Mouse (Mus musculus) embryonic facial prominence, embryonic 12.5 days (tissue): ENCODE measurements around the gene Ccdc85c. TPM values are rescaled to one million over a fixed set of nuclear protein-coding genes. Genes with fewer than 3 reads are reported as not detected.

Source experiments
- ATAC-seq: fragments of 200-750 bp; cut with Nextera tagmentation; 2 replicates; pipeline ENCODE4 v1.8.0; 2017; ENCODE audit not compliant: insufficient number of reproducible peaks, insufficient read depth, low FRiP score, low TSS enrichment
- H3K27ac ChIP-seq: fragments of 300-500 bp; sonication (generic); 2 replicates; pipeline ENCODE4 v1.5.1; 2016; ENCODE audit warnings: mild to moderate bottlenecking
- H3K27me3 ChIP-seq: fragments of 300-500 bp; sonication (generic); 2 replicates; pipeline ENCODE4 v1.6.1; 2016; ENCODE audit warnings: mild to moderate bottlenecking, moderate library complexity
- H3K36me3 ChIP-seq: fragments of 300-500 bp; sonication (generic); 2 replicates; pipeline ENCODE4 v1.6.1; 2016; ENCODE audit warnings: mild to moderate bottlenecking
- H3K4me1 ChIP-seq: fragments of 300-500 bp; sonication (generic); 2 replicates; pipeline ENCODE4 v1.6.1; 2016
- H3K4me2 ChIP-seq: fragments of 300-500 bp; sonication (generic); replicated peaks from 2 replicates; pipeline ENCODE4 v1.6.1; 2016; ENCODE audit warnings: mild to moderate bottlenecking, moderate library complexity
- H3K4me3 ChIP-seq: fragments of 300-500 bp; sonication (generic); 2 replicates; pipeline ENCODE4 v1.5.1; 2016; ENCODE audit warnings: mild to moderate bottlenecking
- H3K9ac ChIP-seq: fragments of 300-500 bp; sonication (generic); 2 replicates; pipeline ENCODE4 v1.6.1; 2016; ENCODE audit warnings: mild to moderate bottlenecking, moderate library complexity
- H3K9me3 ChIP-seq: fragments of 300-500 bp; sonication (generic); 2 replicates; pipeline ENCODE4 v1.6.1; 2016; ENCODE audit warnings: mild to moderate bottlenecking, moderate library complexity
- WGBS: fragments of 180-500 bp; shearing (Covaris S2); methylation state at CpG from one replicate; pipeline ENCODE4 v1.1.7; 2016; 5-methylcytosine and 5-hydroxymethylcytosine counted together
- polyA plus RNA-seq: library from polyadenylated mRNA; unstranded; fragments of >200 nt; fragmentation: Nextera tagmentation; extraction: Ambion mirVana; gene quantifications from 2 replicates; pipeline ENCODE4 v1.2.1, GENCODE M21; 2016

Ccdc85c gene
- polyA plus RNA-seq, 1 experiment from 2014 or later = 7.7 TPM

GRCm38 (mm10) chr12:108179321-108180266 lies 95.6 kb downstream of the Ccdc85c start, which contains the start of gene Ccnk:
Gene Ccnk (plus strand): TSS chr12:108179579.
- peak within 1 kb of the TSS; percentile 88 for H3K27ac ChIP-seq
- peak within 1 kb of the TSS; percentile 89 for H3K4me3 ChIP-seq
- WGBS = under 1% methylated on average over 82 of the region's 82 CpGs
- H3K27me3 ChIP-seq = no peaks in the 10 kb centered on the region
- peaks cover 3% of the 10 kb centered on the region for H3K36me3 ChIP-seq
- peak within 1 kb of the TSS; percentile 82 for H3K4me2 ChIP-seq
- H3K9ac ChIP-seq = peak within 1 kb of the TSS; percentile 94
- H3K4me1 ChIP-seq = peaks cover 28% of the 10 kb centered on the region
- no peaks in the 10 kb centered on the region for H3K9me3 ChIP-seq
- peak; percentile 96 for ATAC-seq

DNA sequence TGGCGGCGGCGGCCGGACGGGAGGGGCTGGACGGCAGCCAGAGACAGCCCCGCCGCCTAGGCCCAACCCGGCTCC lies 96.1 kb downstream of the Ccdc85c start, which contains the start of gene Setd3:
Gene Setd3 (minus strand): TSS at position 69 of the 75 bp plus-strand sequence.
- WGBS = 0% methylated on average over 4 of the region's 9 CpGs
- Histone ChIP-seq H3K4me2 (peak within 1 kb of the TSS; percentile 82), H3K4me3 (peak within 1 kb of the TSS; percentile 89), H3K27me3 (no peaks in the 10 kb centered on the region), H3K9me3 (no peaks in the 10 kb centered on the region), H3K9ac (peak within 1 kb of the TSS; percentile 94), H3K36me3 (peaks cover 3% of the 10 kb centered on the region), H3K27ac (peak within 1 kb of the TSS; percentile 88), H3K4me1 (peaks cover 28% of the 10 kb centered on the region)
- no peak for ATAC-seq

GRCm38 (mm10) chr12:108178331-108179245 lies 96.6 kb downstream of the Ccdc85c start:
- Histone ChIP-seq H3K9me3 (no peaks in the 10 kb centered on the region), H3K9ac (peak overlapping the region; percentile 94), H3K4me3 (peak overlapping the region; percentile 89), H3K4me1 (peaks cover 28% of the 10 kb centered on the region), H3K27me3 (no peaks in the 10 kb centered on the region), H3K27ac (peak overlapping the region; percentile 88), H3K4me2 (peak overlapping the region; percentile 65), H3K36me3 (peaks cover 3% of the 10 kb centered on the region)
- under 1% methylated on average over 78 of the region's 103 CpGs for WGBS
- peak; percentile 54 for ATAC-seq

DNA sequence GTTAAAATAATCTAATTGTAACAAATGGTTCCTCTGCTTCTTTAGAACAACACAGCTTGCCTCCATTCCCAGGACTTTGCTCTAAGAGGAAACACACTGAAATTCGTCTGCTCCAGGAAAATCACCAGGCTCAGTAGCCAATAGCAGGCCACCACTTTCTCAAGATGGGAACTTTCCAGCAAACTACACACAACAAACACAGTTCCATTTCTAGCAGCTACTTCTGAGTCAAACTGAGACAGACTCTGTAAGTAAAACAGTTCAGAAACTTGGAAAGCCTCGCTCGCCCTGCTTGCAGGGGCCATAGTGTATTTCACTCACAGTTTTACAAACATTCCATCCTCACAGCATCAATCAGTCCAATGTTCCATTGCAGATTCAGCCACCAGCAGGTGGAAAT lies 98.9 kb downstream of the Ccdc85c start:
- H3K27ac ChIP-seq = no peak overlapping the region
- no peak for ATAC-seq
- H3K9me3 ChIP-seq = no peaks in the 10 kb centered on the region
- no peak overlapping the region for H3K4me3 ChIP-seq
- H3K27me3 ChIP-seq = no peaks in the 10 kb centered on the region
- no peak overlapping the region for H3K4me2 ChIP-seq
- 69% methylated on average over 3 of the region's 3 CpGs for WGBS
- no peak overlapping the region for H3K9ac ChIP-seq
- H3K4me1 ChIP-seq = peaks cover 33% of the 10 kb centered on the region
- H3K36me3 ChIP-seq = no peaks in the 10 kb centered on the region

DNA sequence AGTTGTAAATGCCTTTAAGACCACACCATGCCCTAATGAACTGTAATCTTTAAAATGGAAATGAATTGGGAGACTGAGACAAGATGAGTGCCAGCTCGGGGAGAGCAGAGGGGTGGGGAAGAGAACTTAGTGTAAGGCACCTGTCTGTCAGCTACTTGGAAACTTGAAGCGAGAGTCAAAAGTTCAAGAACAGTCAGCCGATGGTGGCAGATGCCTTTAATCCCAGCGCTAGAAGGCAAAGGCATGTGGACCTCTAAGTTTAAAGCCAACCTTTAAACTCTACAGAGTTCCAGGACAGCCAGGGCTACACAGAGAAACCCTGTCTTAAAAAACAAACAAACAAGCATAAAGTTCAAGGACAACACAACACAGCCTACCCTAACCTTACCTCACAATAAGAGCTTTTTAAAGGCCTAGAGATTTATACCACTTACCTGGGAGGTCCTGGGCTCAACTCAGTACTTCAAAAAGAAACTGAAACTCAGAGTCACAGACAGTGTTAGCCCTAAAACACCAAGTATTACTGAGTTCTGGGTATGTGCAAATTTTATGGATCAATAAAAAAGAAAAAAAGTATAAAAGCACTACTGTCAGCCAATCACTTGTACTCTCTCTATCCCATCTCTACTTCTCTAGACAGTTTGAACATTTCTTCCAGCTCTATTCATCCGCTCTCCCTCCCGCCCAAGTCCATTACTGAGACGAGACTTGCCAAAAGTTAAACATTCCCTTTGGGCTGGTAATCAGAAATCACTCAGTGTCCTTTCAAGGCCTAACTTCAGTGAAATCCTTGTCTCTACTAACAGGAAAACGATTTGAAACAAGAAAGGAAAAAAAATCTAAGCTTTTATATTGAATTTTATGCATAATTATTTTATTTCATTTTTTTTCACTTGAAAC lies 100.4 kb downstream of the Ccdc85c start:
- no peak for ATAC-seq
- Histone ChIP-seq H3K36me3 (no peaks in the 10 kb centered on the region), H3K9me3 (no peaks in the 10 kb centered on the region), H3K9ac (no peak overlapping the region), H3K4me2 (no peak overlapping the region), H3K27me3 (no peaks in the 10 kb centered on the region), H3K4me3 (no peak overlapping the region), H3K4me1 (peaks cover 28% of the 10 kb centered on the region), H3K27ac (no peak overlapping the region)
- 66% methylated on average over 8 of the region's 8 CpGs for WGBS

GRCm38 (mm10) chr12:108172639-108173038 lies 102.6 kb downstream of the Ccdc85c start:
- 60% methylated on average over 4 of the region's 4 CpGs for WGBS
- H3K4me3 ChIP-seq = no peak overlapping the region

GRCm38 (mm10) chr12:108171336-108171735 lies 103.9 kb downstream of the Ccdc85c start:
- H3K4me1 ChIP-seq = peaks cover 10% of the 10 kb centered on the region; the same call in 1 of the 2 replicates
- H3K4me2 ChIP-seq = no peak overlapping the region
- H3K36me3 ChIP-seq = no peaks in the 10 kb centered on the region
- H3K27me3 ChIP-seq = no peaks in the 10 kb centered on the region
- H3K9ac ChIP-seq = no peak overlapping the region
- H3K27ac ChIP-seq = no peak overlapping the region
- ATAC-seq = no peak
- no peaks in the 10 kb centered on the region for H3K9me3 ChIP-seq
- H3K4me3 ChIP-seq = no peak overlapping the region

More at GRCm38 (mm10) chr12:108172639-108173038, 102.6 kb downstream of the Ccdc85c start:
- H3K27me3 ChIP-seq = no peaks in the 10 kb centered on the region
- H3K4me2 ChIP-seq = no peak overlapping the region
- no peak for ATAC-seq
- H3K27ac ChIP-seq = no peak overlapping the region
- H3K36me3 ChIP-seq = no peaks in the 10 kb centered on the region
- no peaks in the 10 kb centered on the region for H3K9me3 ChIP-seq
- H3K4me1 ChIP-seq = peaks cover 23% of the 10 kb centered on the region
- H3K9ac ChIP-seq = no peak overlapping the region

- no peaks in the 10 kb centered on the region for H3K36me3 ChIP-seq
- no peak overlapping the region for H3K4me2 ChIP-seq
- H3K4me3 ChIP-seq = no peak overlapping the region
- H3K9me3 ChIP-seq = no peaks in the 10 kb centered on the region
- H3K27me3 ChIP-seq = no peaks in the 10 kb centered on the region
- H3K9ac ChIP-seq = no peak overlapping the region
- peaks cover 7% of the 10 kb centered on the region; the same call in 1 of the 2 replicates for H3K4me1 ChIP-seq
- whole genome bisulfite sequencing = 87% methylated on average over 3 of the region's 3 CpGs
- ATAC-seq = no peak
- H3K27ac ChIP-seq = no peak overlapping the region
Measured at GRCm38 (mm10) chr12:108170467-108170866, 104.8 kb downstream of the Ccdc85c start.

DNA sequence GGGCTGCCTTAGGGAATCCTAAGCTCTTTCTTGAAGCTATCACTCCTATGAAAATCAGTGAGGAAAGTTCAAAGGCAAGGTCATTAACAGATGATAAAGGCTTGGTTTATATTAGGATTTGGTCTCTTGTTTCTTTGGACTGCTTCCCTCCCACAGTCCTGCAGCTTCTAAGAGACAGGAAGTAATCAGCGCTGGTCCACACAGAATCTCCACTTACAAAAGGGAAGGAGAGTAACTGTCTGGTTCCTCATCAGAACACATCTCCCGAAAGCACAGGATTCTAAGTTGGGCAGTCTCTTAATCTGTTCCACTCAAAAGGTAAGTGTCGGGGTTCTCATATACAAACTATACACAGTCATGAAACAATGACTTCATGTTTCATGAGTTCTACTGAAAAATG lies 106.3 kb downstream of the Ccdc85c start:
- Histone ChIP-seq H3K9ac (no peak overlapping the region), H3K4me1 (peaks cover 7% of the 10 kb centered on the region; the same call in 1 of the 2 replicates), H3K4me3 (no peak overlapping the region), H3K36me3 (0 out of 2 replicates have a peak, but pooled peaks cover 4% of the 10 kb centered on the region), H3K27me3 (no peaks in the 10 kb centered on the region), H3K27ac (no peak overlapping the region), H3K4me2 (no peak overlapping the region), H3K9me3 (no peaks in the 10 kb centered on the region)
- ATAC-seq = no peak
- 74% methylated on average over 3 of the region's 3 CpGs for WGBS

DNA sequence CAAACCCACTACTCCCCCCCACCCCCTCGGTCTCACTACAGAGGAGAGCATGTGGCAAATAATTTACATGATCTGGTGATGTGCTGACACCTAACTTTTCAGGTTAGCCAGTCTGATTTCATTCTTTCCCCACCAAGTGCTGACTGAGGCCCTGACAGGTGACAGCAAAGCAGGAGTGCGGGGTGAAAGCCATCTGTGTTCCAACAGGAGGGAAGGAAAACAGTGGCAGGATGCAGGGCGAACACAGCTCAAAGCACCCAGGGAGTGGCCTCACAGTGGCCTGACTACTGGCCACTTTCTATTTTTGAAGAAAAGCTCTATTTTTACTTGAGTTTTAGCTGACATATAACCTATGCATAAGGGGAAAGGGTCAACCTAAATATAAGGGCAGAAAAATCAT lies 111.5 kb downstream of the Ccdc85c start:
- Histone ChIP-seq H3K36me3 (peaks cover 36% of the 10 kb centered on the region), H3K4me1 (no peaks in the 10 kb centered on the region), H3K9ac (no peak overlapping the region), H3K4me2 (no peak overlapping the region), H3K9me3 (no peaks in the 10 kb centered on the region), H3K27me3 (no peaks in the 10 kb centered on the region), H3K4me3 (no peak overlapping the region), H3K27ac (no peak overlapping the region)
- 94% methylated on average over 3 of the region's 3 CpGs for WGBS
- ATAC-seq = no peak

GRCm38 (mm10) chr12:108162036-108162435 lies 113.2 kb downstream of the Ccdc85c start:
- H3K9ac ChIP-seq = no peak overlapping the region
- H3K4me2 ChIP-seq = no peak overlapping the region
- no peak overlapping the region for H3K4me3 ChIP-seq
- peaks cover 36% of the 10 kb centered on the region for H3K36me3 ChIP-seq
- H3K27me3 ChIP-seq = no peaks in the 10 kb centered on the region
- H3K27ac ChIP-seq = no peak overlapping the region
- no peaks in the 10 kb centered on the region for H3K4me1 ChIP-seq
- 95% methylated on average over 1 of the region's 1 CpGs for WGBS
- H3K9me3 ChIP-seq = no peaks in the 10 kb centered on the region
- no peak for ATAC-seq
